Mouse (Mus musculus) testis, postnatal 10 days (tissue): ENCODE results near the gene Cbfa2t2.

Source experiments
- DNase-seq: peaks from one replicate; pipeline ENCODE4 v3.0.0; 2021; ENCODE audit warnings: low spot score

Gene Cbfa2t2

DNA sequence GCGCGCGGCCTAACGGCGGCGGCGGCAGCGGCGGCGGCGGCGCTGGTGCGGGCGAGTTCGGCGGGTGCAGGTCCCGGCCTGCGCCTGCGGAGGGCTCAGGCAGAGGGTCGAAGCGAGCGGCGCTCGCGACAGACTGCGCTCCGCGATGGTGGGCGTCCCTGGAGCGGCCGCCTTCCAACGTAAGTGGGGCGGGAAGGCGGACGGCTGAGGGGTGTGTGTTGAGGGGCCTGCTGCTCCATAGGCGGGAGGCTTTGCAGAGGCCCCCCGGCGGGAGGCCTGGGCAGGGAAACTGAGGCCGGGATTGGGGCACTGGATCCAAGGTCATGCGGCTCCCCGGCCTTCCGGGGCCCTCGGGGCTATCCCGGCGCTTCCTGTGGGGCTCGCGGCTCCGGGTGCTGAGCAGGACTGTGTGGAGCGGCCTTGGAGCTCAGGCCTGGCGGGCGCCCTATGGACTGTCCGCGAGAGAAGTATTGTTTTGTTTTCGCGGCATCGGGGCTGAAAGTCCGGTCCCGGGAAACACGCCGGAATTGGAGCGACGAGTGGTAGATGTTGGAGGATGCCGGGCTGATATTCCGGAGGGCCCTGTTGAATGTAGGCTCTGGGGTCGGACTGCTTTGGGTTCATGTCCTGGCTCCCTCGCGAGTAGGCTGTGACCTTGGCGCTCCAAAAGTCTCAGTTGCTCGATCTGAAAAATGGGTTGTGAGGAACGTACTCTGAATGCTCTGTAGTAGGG is at the start of gene Cbfa2t2:
Gene Cbfa2t2 (plus strand): TSS at position 24 of the 733 bp plus-strand sequence.
- DNase-seq = peak; percentile 75

GRCm38 (mm10) chr2:154390180-154390964 is 45.9 kb upstream of the Cbfa2t2 start:
- DNase-seq = peak; percentile 88

GRCm38 (mm10) chr2:154394602-154395001 is 41.7 kb upstream of the Cbfa2t2 start:
- no peak for DNase-seq

DNA sequence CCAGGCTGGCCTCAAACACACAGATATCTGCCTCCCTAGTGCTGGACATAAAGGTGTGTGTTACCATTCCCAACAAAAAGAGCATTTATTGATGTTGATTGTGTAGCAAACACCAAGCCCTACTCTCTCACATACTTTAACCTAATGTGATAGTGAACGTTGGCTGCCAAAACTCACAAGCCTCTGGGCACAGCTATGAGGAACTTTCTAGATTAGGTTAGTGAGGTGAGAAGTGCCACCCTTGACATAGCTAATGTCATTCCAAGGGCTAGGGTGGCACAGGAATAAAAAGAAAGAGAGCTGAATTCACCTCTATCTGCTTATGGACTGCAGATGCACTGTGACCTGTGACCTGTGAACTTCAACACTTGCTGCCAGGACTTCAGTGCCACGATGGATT is 39.8 kb upstream of the Cbfa2t2 start:
- DNase-seq = no peak

DNA sequence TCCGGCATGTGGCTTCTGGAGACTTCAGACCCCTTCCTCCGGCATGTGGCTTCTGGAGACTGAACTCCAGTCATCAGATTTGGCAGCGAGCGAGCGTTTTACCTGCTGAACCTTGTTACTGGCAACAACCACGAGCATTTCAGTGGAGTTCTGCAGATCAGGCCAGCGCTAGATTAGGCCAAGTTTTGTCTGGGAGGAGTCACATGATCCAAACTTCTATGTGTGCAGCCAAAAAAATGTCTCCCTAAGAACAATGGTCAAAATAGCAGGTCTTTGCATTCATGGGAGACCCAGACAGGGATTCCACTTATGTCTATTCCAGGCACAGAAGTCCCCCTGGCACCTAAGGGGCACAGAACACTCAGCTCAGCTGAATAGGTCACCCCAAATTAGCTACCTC is 38.0 kb upstream of the Cbfa2t2 start:
- no peak for DNase-seq

DNA sequence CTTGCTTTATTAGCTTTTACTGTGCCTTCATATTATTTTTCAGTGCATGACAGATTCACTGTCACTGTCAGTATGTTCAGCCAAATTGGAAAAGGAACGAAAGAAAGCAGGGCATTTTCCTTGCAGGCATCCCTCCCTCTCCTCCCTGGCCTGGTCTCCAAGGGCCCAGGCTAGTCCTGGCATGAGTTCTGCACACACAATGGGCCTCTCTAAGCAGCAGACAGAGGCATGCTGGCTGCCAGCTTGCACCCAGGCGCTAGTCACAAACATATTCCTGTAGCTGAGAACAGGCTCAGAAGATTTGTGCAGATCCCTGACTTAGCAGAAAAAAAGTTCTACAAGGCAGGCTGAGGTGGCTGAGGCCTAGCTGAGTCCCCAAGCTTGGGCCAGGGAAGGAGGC is 37.0 kb upstream of the Cbfa2t2 start:
- DNase-seq = no peak

- no peak for DNase-seq
Observed at GRCm38 (mm10) chr2:154401976-154402375, 34.3 kb upstream of the Cbfa2t2 start.

GRCm38 (mm10) chr2:154402811-154403210 is 33.5 kb upstream of the Cbfa2t2 start:
- DNase-seq = peak; percentile 48

- DNase-seq = no peak
Observed at GRCm38 (mm10) chr2:154405447-154405994, 30.8 kb upstream of the Cbfa2t2 start.

DNA sequence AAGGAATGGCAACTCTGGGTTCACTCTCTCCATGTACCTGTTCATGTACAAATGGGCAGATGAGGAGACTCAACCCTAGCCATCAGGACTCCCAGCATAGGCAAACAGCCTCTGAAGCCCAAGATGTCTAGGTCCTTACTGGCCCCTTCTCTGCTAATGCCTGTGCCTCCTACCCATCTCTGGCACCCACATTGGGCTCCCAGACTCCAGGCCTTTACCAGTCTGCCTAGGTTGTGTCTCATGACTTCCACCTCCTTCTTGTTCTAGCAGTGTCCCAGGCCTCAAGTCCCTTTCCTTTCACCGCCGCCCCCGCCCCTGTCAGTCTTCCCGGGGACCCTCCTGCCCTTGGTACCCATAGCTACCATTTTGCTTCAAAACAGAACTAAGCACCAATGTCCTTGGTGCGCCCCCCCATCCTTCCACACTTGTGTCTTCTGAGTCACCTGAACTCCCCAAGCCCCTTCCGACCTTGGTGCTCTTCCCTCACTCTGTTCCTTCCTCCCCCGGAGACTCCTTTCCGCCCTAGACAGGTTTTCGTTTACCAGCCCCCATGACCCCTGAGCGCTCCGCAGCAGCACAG is 29.1 kb upstream of the Cbfa2t2 start:
- DNase-seq = peak; percentile 47

DNA sequence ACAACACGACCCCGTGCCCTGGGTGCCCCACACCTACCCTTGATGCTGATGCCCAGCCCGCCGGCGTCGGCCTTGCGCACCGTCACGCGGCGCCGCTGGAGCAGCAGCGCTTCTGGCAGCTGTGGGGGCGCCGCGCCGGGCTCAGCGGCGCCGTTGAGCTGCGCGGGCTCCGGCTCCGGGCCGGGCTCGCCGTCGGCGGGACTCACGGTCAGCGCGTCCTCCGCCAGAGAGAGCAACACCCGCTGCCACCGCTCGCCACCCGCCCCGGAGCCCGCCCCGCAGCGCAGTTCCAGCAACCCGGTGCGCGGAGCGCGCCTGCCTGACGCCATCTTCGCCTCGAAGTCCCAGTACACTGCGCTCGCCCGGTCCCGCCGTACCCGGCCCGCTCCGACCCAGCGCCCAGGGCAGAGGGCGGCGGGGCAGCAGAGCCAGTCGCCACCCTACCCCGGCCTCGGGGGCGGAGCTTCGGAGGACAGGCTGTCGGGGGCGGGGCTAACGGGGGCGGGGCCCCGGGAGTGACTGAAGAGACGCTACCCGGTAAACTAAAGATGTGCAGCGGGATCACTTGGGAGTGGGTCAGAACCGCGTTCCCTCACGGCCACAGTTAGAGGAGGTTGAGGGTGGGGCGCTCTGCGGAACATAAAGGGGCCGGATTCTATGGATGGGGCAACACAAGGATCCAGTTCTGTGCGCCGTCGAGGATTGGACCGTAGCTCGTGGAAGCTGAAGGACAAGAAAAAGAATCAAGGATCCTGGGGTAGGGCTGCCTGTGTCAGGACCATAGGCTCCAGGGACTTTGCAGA is 28.4 kb upstream of the Cbfa2t2 start, which contains the start of gene Snta1:
Gene Snta1 (minus strand): TSS at position 457 of the 803 bp plus-strand sequence.
- peak; percentile 91 for DNase-seq

DNA sequence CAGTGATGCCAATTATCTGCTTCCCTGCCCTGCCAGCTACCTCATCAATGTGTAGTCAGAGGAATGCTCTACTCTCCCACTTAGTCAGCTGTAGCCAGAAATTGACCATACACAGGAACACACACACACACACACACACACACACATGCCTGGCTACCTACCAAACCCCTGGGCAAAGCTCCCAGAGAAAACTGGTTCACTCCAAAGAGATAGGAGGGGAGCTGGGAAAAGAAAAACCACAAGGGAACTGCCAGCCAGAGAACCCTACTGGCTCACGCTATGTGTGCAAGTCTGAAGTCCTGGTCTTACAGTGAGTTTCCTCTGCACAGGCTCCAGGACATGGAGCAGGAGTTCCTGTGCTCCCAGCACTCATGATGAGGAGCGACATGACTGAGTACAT is 25.9 kb upstream of the Cbfa2t2 start:
- no peak for DNase-seq

DNA sequence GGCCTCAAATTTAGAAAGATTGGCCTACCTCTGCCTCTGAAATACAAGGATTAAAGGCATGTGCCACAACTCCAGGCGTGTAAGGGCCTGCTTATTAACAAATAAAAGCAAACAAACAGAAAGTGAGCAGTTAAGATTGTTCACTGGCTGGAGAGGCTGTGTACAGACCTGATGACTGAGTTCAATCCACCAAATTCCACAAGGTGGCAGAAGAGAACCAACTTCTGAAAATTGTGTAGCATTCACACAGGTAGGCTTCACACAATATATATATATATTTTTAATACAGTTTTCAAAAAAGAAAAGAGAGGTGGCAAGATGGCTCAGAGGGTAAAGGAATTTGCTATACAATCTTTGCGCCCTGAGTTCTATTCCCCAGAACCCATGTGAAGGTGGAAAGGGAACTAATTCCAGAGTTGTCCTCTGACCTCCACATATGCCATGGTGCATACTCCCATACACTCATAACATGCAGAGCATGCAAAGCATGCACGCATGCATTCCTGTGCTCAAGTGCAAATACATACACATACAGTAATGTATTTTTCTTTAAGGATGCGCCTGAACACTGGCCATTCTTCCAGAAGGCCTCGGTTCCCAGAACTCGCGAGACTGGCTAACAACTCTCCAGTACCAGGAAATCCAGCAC is 24.1 kb upstream of the Cbfa2t2 start:
- no peak for DNase-seq

DNA sequence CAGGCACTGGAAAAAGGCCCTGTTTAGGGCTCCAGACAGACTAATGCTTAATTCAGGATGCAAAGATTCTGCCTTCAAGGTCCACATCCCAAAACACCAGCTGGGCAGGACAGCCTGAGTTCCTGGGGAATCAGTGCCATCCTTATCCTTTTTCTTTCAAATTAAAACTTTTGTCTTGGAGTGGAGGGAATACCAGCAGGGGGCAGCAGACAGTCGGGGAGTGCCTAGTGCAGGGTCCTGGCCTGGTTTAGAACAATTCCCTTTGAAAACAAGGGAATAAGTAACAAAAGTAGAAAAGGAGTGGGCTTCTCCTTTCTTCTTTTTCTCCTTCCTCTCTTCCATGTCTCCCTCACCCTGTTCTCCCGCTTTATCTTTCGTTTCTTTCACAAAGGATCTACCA is 19.2 kb upstream of the Cbfa2t2 start:
- DNase-seq = peak; percentile 94

- no peak for DNase-seq
Observed at GRCm38 (mm10) chr2:154418001-154418400, 18.3 kb upstream of the Cbfa2t2 start.

- no peak for DNase-seq
Observed at GRCm38 (mm10) chr2:154419631-154420515, 16.4 kb upstream of the Cbfa2t2 start.

- no peak for DNase-seq
Observed at GRCm38 (mm10) chr2:154420942-154421731, 15.1 kb upstream of the Cbfa2t2 start.

GRCm38 (mm10) chr2:154422181-154422580 is 14.1 kb upstream of the Cbfa2t2 start:
- no peak for DNase-seq

DNA sequence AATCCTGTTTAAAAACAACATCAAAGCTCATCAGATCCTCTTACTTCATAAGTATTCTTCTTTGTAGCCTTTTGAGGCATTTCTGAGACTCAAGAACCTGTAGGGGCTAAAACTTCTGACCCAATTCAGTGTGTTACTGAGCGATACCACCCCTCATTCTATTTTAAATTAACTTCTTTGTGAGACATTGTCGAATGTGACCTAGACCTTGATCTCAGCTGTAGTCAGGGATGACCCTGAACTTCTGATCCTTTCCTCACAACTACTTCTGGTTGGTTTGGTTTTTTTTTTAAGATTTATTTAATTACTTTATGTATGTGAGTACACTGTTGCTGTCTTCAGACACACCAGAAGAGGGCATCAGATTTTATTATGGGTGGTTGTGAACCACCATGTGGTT is 12.7 kb upstream of the Cbfa2t2 start:
- no peak for DNase-seq
